Mouse (Mus musculus): ENCODE measurements at regions not wholly inside any gene's neighbourhood (a gene's known extent, or its start where the extent isn't known, plus 50 kb on each side); places are given as distances from the start of the nearest gene placed in this dataset.
A peak's percentile ranks its signal among the peaks of the same experiment; 100 is the strongest.

GRCm38 (mm10) chr4:45689572-45689971 is 109.2 kb upstream of the Aldh1b1 start:
- H3K27me3 ChIP-seq (ENCODE audit: control insufficient read depth, insufficient read depth, insufficient read length), result peaks cover 14% of the 10 kb centered on the region
- H3ac ChIP-seq (ENCODE audit: control insufficient read depth, insufficient read length, low read depth), result no peak overlapping the region
- H3K79me3 ChIP-seq (ENCODE audit: low read depth), result no peaks in the 10 kb centered on the region
- no peaks in the 10 kb centered on the region for H3K36me3 ChIP-seq (ENCODE audit: control insufficient read depth, insufficient read depth)
- H3K4me3 ChIP-seq (ENCODE audit: insufficient read depth, poor library complexity, severe bottlenecking), result no peak overlapping the region
- no peaks in the 10 kb centered on the region for H3K79me2 ChIP-seq (ENCODE audit: control insufficient read depth, insufficient read depth)
- no peak for TF ChIP-seq CTCF (IDR thresholded peaks at IDR 0.05; ENCODE audit: control insufficient read depth, insufficient read depth, insufficient read length)
- no peak for TF ChIP-seq USF1 (IDR thresholded peaks at IDR 0.05; ENCODE audit: low read depth)
- TF ChIP-seq CEBPB (IDR thresholded peaks at IDR 0.05; ENCODE audit: low read depth), result no peak
- TF ChIP-seq MYOD1 (IDR thresholded peaks at IDR 0.05; ENCODE audit: control insufficient read depth, insufficient read length, low read depth), result no peak
- TF ChIP-seq FOSL1 (IDR thresholded peaks at IDR 0.05; ENCODE audit: insufficient read depth, low read length, poor library complexity, severe bottlenecking), result no peak
- TF ChIP-seq MYOG (IDR thresholded peaks at IDR 0.05; ENCODE audit: control insufficient read depth, extremely low read depth, insufficient read length), result no peak
- TF ChIP-seq MAX (IDR thresholded peaks at IDR 0.05), result no peak

- Histone ChIP-seq H3K4me3 (ENCODE audit: insufficient read depth, poor library complexity, severe bottlenecking) (no peak overlapping the region), H3K27me3 (ENCODE audit: control insufficient read depth, insufficient read depth, insufficient read length) (peaks cover 9% of the 10 kb centered on the region), H3K36me3 (ENCODE audit: control insufficient read depth, insufficient read depth) (no peaks in the 10 kb centered on the region), H3K79me3 (ENCODE audit: low read depth) (no peaks in the 10 kb centered on the region), H3K79me2 (ENCODE audit: control insufficient read depth, insufficient read depth) (no peaks in the 10 kb centered on the region), H3ac (ENCODE audit: control insufficient read depth, insufficient read length, low read depth) (no peak overlapping the region)
- TF ChIP-seq MYOG (IDR thresholded peaks at IDR 0.05; ENCODE audit: control insufficient read depth, extremely low read depth, insufficient read length) (no peak), CEBPB (IDR thresholded peaks at IDR 0.05; ENCODE audit: low read depth) (no peak), CTCF (IDR thresholded peaks at IDR 0.05; ENCODE audit: control insufficient read depth, insufficient read depth, insufficient read length) (no peak), MYOD1 (IDR thresholded peaks at IDR 0.05; ENCODE audit: control insufficient read depth, insufficient read length, low read depth) (no peak), USF1 (IDR thresholded peaks at IDR 0.05; ENCODE audit: low read depth) (no peak), FOSL1 (IDR thresholded peaks at IDR 0.05; ENCODE audit: insufficient read depth, low read length, poor library complexity, severe bottlenecking) (peak; percentile 14), MAX (IDR thresholded peaks at IDR 0.05) (no peak)
Measured at GRCm38 (mm10) chr4:45688233-45688632, 110.6 kb upstream of the Aldh1b1 start.

GRCm38 (mm10) chr4:45685031-45685430 is 113.8 kb upstream of the Aldh1b1 start:
- H3K79me3 ChIP-seq (ENCODE audit: low read depth), result no peaks in the 10 kb centered on the region
- H3K27me3 ChIP-seq (ENCODE audit: control insufficient read depth, insufficient read depth, insufficient read length), result no peaks in the 10 kb centered on the region
- no peaks in the 10 kb centered on the region for H3K36me3 ChIP-seq (ENCODE audit: control insufficient read depth, insufficient read depth)
- H3ac ChIP-seq (ENCODE audit: control insufficient read depth, insufficient read length, low read depth), result no peak overlapping the region
- TF ChIP-seq CTCF (IDR thresholded peaks at IDR 0.05; ENCODE audit: control insufficient read depth, insufficient read depth, insufficient read length), result no peak
- TF ChIP-seq MYOD1 (IDR thresholded peaks at IDR 0.05; ENCODE audit: control insufficient read depth, insufficient read length, low read depth), result no peak
- TF ChIP-seq CEBPB (IDR thresholded peaks at IDR 0.05; ENCODE audit: low read depth), result no peak
- no peak for TF ChIP-seq MAX (IDR thresholded peaks at IDR 0.05)
- no peak for TF ChIP-seq FOSL1 (IDR thresholded peaks at IDR 0.05; ENCODE audit: insufficient read depth, low read length, poor library complexity, severe bottlenecking)
- TF ChIP-seq USF1 (IDR thresholded peaks at IDR 0.05; ENCODE audit: low read depth), result no peak
- TF ChIP-seq MYOG (IDR thresholded peaks at IDR 0.05; ENCODE audit: control insufficient read depth, extremely low read depth, insufficient read length), result no peak
- no peaks in the 10 kb centered on the region for H3K79me2 ChIP-seq (ENCODE audit: control insufficient read depth, insufficient read depth)
- H3K4me3 ChIP-seq (ENCODE audit: insufficient read depth, poor library complexity, severe bottlenecking), result no peak overlapping the region

GRCm38 (mm10) chr4:45683205-45683604 is 115.6 kb upstream of the Aldh1b1 start:
- Histone ChIP-seq H3K4me3 (ENCODE audit: insufficient read depth, poor library complexity, severe bottlenecking) (no peak overlapping the region), H3K27me3 (ENCODE audit: control insufficient read depth, insufficient read depth, insufficient read length) (no peaks in the 10 kb centered on the region), H3K79me2 (ENCODE audit: control insufficient read depth, insufficient read depth) (no peaks in the 10 kb centered on the region), H3K36me3 (ENCODE audit: control insufficient read depth, insufficient read depth) (no peaks in the 10 kb centered on the region), H3ac (ENCODE audit: control insufficient read depth, insufficient read length, low read depth) (no peak overlapping the region), H3K79me3 (ENCODE audit: low read depth) (no peaks in the 10 kb centered on the region)
- TF ChIP-seq USF1 (IDR thresholded peaks at IDR 0.05; ENCODE audit: low read depth) (no peak), CEBPB (IDR thresholded peaks at IDR 0.05; ENCODE audit: low read depth) (no peak), FOSL1 (IDR thresholded peaks at IDR 0.05; ENCODE audit: insufficient read depth, low read length, poor library complexity, severe bottlenecking) (peak; percentile 61), CTCF (IDR thresholded peaks at IDR 0.05; ENCODE audit: control insufficient read depth, insufficient read depth, insufficient read length) (no peak), MYOG (IDR thresholded peaks at IDR 0.05; ENCODE audit: control insufficient read depth, extremely low read depth, insufficient read length) (no peak), MAX (IDR thresholded peaks at IDR 0.05) (no peak), MYOD1 (IDR thresholded peaks at IDR 0.05; ENCODE audit: control insufficient read depth, insufficient read length, low read depth) (peak; percentile 51)

- no peak overlapping the region for H3K4me3 ChIP-seq (ENCODE audit: insufficient read depth, poor library complexity, severe bottlenecking)
- H3K27me3 ChIP-seq (ENCODE audit: control insufficient read depth, insufficient read depth, insufficient read length), result no peaks in the 10 kb centered on the region
- no peaks in the 10 kb centered on the region for H3K36me3 ChIP-seq (ENCODE audit: control insufficient read depth, insufficient read depth)
- no peak overlapping the region for H3ac ChIP-seq (ENCODE audit: control insufficient read depth, insufficient read length, low read depth)
- H3K79me2 ChIP-seq (ENCODE audit: control insufficient read depth, insufficient read depth), result no peaks in the 10 kb centered on the region
- no peak for TF ChIP-seq CTCF (IDR thresholded peaks at IDR 0.05; ENCODE audit: control insufficient read depth, insufficient read depth, insufficient read length)
- TF ChIP-seq MYOD1 (IDR thresholded peaks at IDR 0.05; ENCODE audit: control insufficient read depth, insufficient read length, low read depth), result no peak
- TF ChIP-seq FOSL1 (IDR thresholded peaks at IDR 0.05; ENCODE audit: insufficient read depth, low read length, poor library complexity, severe bottlenecking), result no peak
- no peak for TF ChIP-seq MYOG (IDR thresholded peaks at IDR 0.05; ENCODE audit: control insufficient read depth, extremely low read depth, insufficient read length)
- no peak for TF ChIP-seq MAX (IDR thresholded peaks at IDR 0.05)
- TF ChIP-seq USF1 (IDR thresholded peaks at IDR 0.05; ENCODE audit: low read depth), result no peak
- TF ChIP-seq CEBPB (IDR thresholded peaks at IDR 0.05; ENCODE audit: low read depth), result no peak
- no peaks in the 10 kb centered on the region for H3K79me3 ChIP-seq (ENCODE audit: low read depth)
Measured at GRCm38 (mm10) chr4:45682746-45683145, 116.1 kb upstream of the Aldh1b1 start.

GRCm38 (mm10) chr4:45676137-45676536 is 122.7 kb upstream of the Aldh1b1 start:
- TF ChIP-seq MAX (IDR thresholded peaks at IDR 0.05) (no peak), FOSL1 (IDR thresholded peaks at IDR 0.05; ENCODE audit: insufficient read depth, low read length, poor library complexity, severe bottlenecking) (no peak), USF1 (IDR thresholded peaks at IDR 0.05; ENCODE audit: low read depth) (no peak)
- Histone ChIP-seq H3K79me2 (ENCODE audit: control insufficient read depth, insufficient read depth) (no peaks in the 10 kb centered on the region), H3K79me3 (ENCODE audit: low read depth) (no peaks in the 10 kb centered on the region), H3K27me3 (ENCODE audit: control insufficient read depth, insufficient read depth, insufficient read length) (peaks cover 40% of the 10 kb centered on the region), H3K36me3 (ENCODE audit: control insufficient read depth, insufficient read depth) (no peaks in the 10 kb centered on the region), H3ac (ENCODE audit: control insufficient read depth, insufficient read length, low read depth) (no peak overlapping the region), H3K4me3 (ENCODE audit: insufficient read depth, poor library complexity, severe bottlenecking) (no peak overlapping the region)
